Mouse (Mus musculus): ENCODE results near the gene Gm28372.

GRCm38 (mm10) chr2:130452266-130452665, 47.2 kb downstream of the Gm28372 start:
- TF ChIP-seq CTCF (IDR thresholded peaks at IDR 0.05; ENCODE audit: low read depth) (no peak), EP300 (IDR thresholded peaks at IDR 0.05; ENCODE audit: low read depth) (no peak)

Data from heart, postnatal 0 days (tissue).